Mouse (Mus musculus): ENCODE data around the gene Olfr361.
"Not testable (repeated sequence)": the region's sequence is repeated elsewhere in the genome, so short reads cannot be mapped to it uniquely, and the experiment has no call there.

The Olfr361 gene

DNA sequence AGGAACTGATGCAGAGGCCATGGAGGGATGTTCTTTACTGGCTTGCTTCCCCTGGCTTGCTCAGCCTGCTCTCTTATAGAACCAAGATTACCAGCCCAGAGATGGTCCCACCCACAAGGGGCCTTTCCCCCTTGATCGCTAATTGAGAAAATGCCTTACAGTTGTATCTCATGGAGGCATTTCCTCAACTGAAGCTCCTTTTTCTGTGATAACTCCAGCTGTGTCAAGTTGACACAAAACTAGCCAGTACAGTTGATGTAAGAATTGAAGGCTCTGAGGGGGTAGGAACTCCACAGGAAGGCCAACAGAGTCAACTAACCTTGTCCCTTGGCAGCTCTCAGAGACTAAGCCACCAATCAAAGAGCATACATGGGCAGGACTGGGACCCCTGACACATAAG is at the start of gene Olfr361:
TSS of gene Olfr361 (minus strand) at position 101 of the 400 bp plus-strand sequence.
- DNase-seq: not testable (repeated sequence)

DNA sequence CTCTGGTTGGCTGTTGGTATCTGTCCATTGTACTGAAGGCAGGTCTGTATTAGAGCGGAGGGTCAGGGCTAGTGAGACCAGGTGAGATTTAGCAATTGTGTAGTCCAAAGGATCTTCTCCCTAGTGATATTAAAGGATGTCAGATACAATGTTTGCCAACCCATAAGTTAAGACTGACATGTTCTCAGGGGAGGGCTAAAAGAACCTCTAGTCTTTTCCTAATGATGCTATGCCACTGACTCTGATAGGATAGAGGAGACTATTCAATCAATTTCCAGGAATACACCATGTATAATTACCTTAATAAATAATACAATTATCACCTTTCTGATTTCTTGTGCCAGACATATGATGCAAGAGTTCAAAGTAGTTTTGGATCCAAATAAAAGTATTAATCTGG is 28.7 kb upstream of the Olfr361 start, which contains the start of gene Olfr362:
TSS of gene Olfr362 (minus strand) at position 101 of the 400 bp plus-strand sequence.
- no peak for DNase-seq

DNA sequence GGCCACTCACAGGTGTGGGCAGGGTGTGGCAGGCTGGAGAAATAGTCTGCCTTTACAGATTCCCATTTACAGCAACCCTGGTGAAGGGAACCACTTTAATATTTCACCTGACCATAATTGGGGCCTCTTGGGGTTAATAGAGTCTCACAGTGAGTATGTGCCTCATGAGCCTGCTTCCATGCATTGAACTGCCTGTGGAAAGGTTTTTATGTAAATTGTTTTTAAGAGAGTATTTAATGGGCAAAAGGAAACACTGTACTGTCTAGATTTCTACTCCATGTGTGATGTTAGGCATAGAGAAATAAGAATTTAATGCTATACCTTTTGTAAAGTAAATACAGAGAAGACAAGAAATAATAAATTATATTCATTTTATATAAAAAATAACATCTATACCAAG is 23.6 kb downstream of the Olfr361 start, which contains the start of gene Olfr360:
TSS of gene Olfr360 (plus strand) at position 301 of the 400 bp plus-strand sequence.
- DNase-seq: no peak

Data from layer of hippocampus, adult 9-11 months (tissue).